Mouse (Mus musculus) liver, adult 2 months (tissue): ENCODE measurements around the gene Mnd1. TPM values are rescaled to one million over a fixed set of nuclear protein-coding genes. Genes with fewer than 3 reads are reported as not detected.

Experiments used
- DNase-seq: peaks from one replicate; pipeline ENCODE4 v3.0.0-alpha.2; 2011; ENCODE audit warnings: low read depth, low spot score; ENCODE audit errors: extremely low read depth
- H3K27ac ChIP-seq: fragments of 200-500 bp; replicated peaks from 2 replicates; pipeline ENCODE4 v1.5.1; 2012; ENCODE audit warnings: low read depth, mild to moderate bottlenecking, control low read depth, inconsistent platforms, low read length; ENCODE audit not compliant: insufficient read depth
- H3K27me3 ChIP-seq: fragments of 200-500 bp; 2 replicates; pipeline ENCODE4 v1.6.1; 2012; ENCODE audit warnings: mild to moderate bottlenecking, moderate library complexity, low read length, inconsistent platforms; ENCODE audit not compliant: control insufficient read depth, insufficient read depth
- H3K36me3 ChIP-seq: fragments of 200-500 bp; 2 replicates; pipeline ENCODE4 v1.6.1; 2012; ENCODE audit warnings: low read length, inconsistent platforms; ENCODE audit not compliant: control insufficient read depth, insufficient read depth
- H3K4me1 ChIP-seq: fragments of 200-500 bp; 2 replicates; pipeline ENCODE4 v1.6.1; 2011; ENCODE audit warnings: low read length; ENCODE audit not compliant: control insufficient read depth, insufficient read depth
- H3K4me3 ChIP-seq: fragments of 200-500 bp; 2 replicates; pipeline ENCODE4 v1.5.1; 2011; ENCODE audit warnings: low read depth, mild to moderate bottlenecking, control low read depth, low read length, moderate library complexity; ENCODE audit not compliant: insufficient read depth
- H3K79me2 ChIP-seq: fragments of 200-500 bp; 2 replicates; pipeline ENCODE4 v1.6.1; 2012; ENCODE audit warnings: inconsistent platforms, mild to moderate bottlenecking, low read length, moderate library complexity; ENCODE audit not compliant: control insufficient read depth, insufficient read depth
- H3K9ac ChIP-seq: fragments of 200-500 bp; 2 replicates; pipeline ENCODE4 v1.6.1; 2012; ENCODE audit warnings: low read depth, mild to moderate bottlenecking, control low read depth, inconsistent platforms, low read length
- CTCF ChIP-seq: fragments of 200-500 bp; IDR thresholded peaks from 2 replicates; pipeline ENCODE4 v1.5.1; 2011; ENCODE audit warnings: low read depth, low read length, control low read depth
- POLR2A ChIP-seq: fragments of 200-500 bp; IDR thresholded peaks from 2 replicates; pipeline ENCODE4 v1.6.1; 2011; ENCODE audit warnings: low read length, control low read depth; ENCODE audit not compliant: insufficient read depth; ENCODE audit errors: extremely low read depth
- WGBS: fragments of 180-500 bp; shearing (Covaris S2); methylation state at CpG from one replicate; pipeline ENCODE4 v1.1.7; 2018; 5-methylcytosine and 5-hydroxymethylcytosine counted together
- polyA plus RNA-seq: library from polyadenylated mRNA; depleted of rRNA; stranded (reverse); fragments of >200 nt; gene quantifications from 2 replicates; pipeline ENCODE4 v1.2.3, GENCODE M21; 2012
- total RNA-seq: library from RNA; depleted of rRNA; stranded (reverse); fragments of >200 nt; gene quantifications from 2 replicates; pipeline ENCODE4 v1.2.3, GENCODE M21; 2014

Gene Mnd1
- total and polyA plus RNA-seq, 2 experiments: 0.84 to 7.5 TPM

- WGBS: 0% methylated on average over 27 of the region's 27 CpGs
- Histone ChIP-seq H3K27me3 (no peaks in the 10 kb centered on the region), H3K4me1 (no peaks in the 10 kb centered on the region), H3K9ac (peak overlapping the region; percentile 69), H3K36me3 (peaks cover 4% of the 10 kb centered on the region), H3K27ac (peak overlapping the region; percentile 70), H3K79me2 (no peaks in the 10 kb centered on the region), H3K4me3 (peak overlapping the region; percentile 56)
- TF ChIP-seq POLR2A (no peak), CTCF (no peak)
- DNase-seq: peak; percentile 61
Observed at GRCm38 (mm10) chr3:84155146-84155545, 440 bp downstream of the Mnd1 start.

GRCm38 (mm10) chr3:84154721-84155141 lies 855 bp downstream of the Mnd1 start:
- H3K27me3 ChIP-seq: no peaks in the 10 kb centered on the region
- H3K79me2 ChIP-seq: no peaks in the 10 kb centered on the region
- H3K4me3 ChIP-seq: 0 out of 2 replicates have a peak overlapping the region, but pooled peaks have one; percentile 21
- H3K4me1 ChIP-seq: no peaks in the 10 kb centered on the region
- 7% methylated on average over 12 of the region's 12 CpGs for WGBS
- peak overlapping the region; percentile 60 for H3K27ac ChIP-seq
- no peak overlapping the region for H3K9ac ChIP-seq
- DNase-seq: peak; percentile 71
- TF ChIP-seq POLR2A: no peak
- no peak for TF ChIP-seq CTCF
- H3K36me3 ChIP-seq: peaks cover 1% of the 10 kb centered on the region; the same call in 1 of the 2 replicates

- no peaks in the 10 kb centered on the region for H3K79me2 ChIP-seq
- H3K27ac ChIP-seq: no peak overlapping the region
- H3K4me3 ChIP-seq: no peak overlapping the region
- TF ChIP-seq POLR2A (no peak), CTCF (no peak)
- 99% methylated on average over 3 of the region's 3 CpGs for WGBS
- no peaks in the 10 kb centered on the region for H3K27me3 ChIP-seq
- H3K4me1 ChIP-seq: no peaks in the 10 kb centered on the region
- H3K9ac ChIP-seq: no peak overlapping the region
- DNase-seq: no peak
- H3K36me3 ChIP-seq: no peaks in the 10 kb centered on the region; the same call in 1 of the 2 replicates
Observed at GRCm38 (mm10) chr3:84149831-84150230, 5.8 kb downstream of the Mnd1 start.

- WGBS: 84% methylated on average over 7 of the region's 7 CpGs
- Histone ChIP-seq H3K9ac (no peak overlapping the region), H3K36me3 (no peaks in the 10 kb centered on the region), H3K4me1 (no peaks in the 10 kb centered on the region), H3K4me3 (no peak overlapping the region), H3K27ac (no peak overlapping the region), H3K79me2 (no peaks in the 10 kb centered on the region), H3K27me3 (no peaks in the 10 kb centered on the region)
- no peak for TF ChIP-seq CTCF
- TF ChIP-seq POLR2A: no peak
- no peak for DNase-seq
Observed at GRCm38 (mm10) chr3:84140947-84141346, 14.6 kb downstream of the Mnd1 start.

- 0 out of 2 replicates have a peak overlapping the region, but pooled peaks have one; percentile 2 for H3K27ac ChIP-seq
Observed at GRCm38 (mm10) chr3:84136509-84136908, 19.1 kb downstream of the Mnd1 start.

GRCm38 (mm10) chr3:84135933-84136332 lies 19.7 kb downstream of the Mnd1 start:
- H3K36me3 ChIP-seq: no peaks in the 10 kb centered on the region; the same call in 1 of the 2 replicates
- H3K4me3 ChIP-seq: peak overlapping the region; percentile 48
- H3K79me2 ChIP-seq: no peaks in the 10 kb centered on the region
- DNase-seq: no peak
- TF ChIP-seq CTCF (no peak), POLR2A (no peak)
- H3K9ac ChIP-seq: peak overlapping the region; percentile 71
- no peaks in the 10 kb centered on the region for H3K27me3 ChIP-seq
- peak overlapping the region; percentile 90 for H3K27ac ChIP-seq
- H3K4me1 ChIP-seq: no peaks in the 10 kb centered on the region
- 22% methylated on average over 6 of the region's 6 CpGs for WGBS

More at GRCm38 (mm10) chr3:84136509-84136908, 19.1 kb downstream of the Mnd1 start:
- Histone ChIP-seq H3K36me3 (no peaks in the 10 kb centered on the region; the same call in 1 of the 2 replicates), H3K4me1 (no peaks in the 10 kb centered on the region), H3K79me2 (no peaks in the 10 kb centered on the region), H3K27me3 (no peaks in the 10 kb centered on the region), H3K9ac (no peak overlapping the region), H3K4me3 (no peak overlapping the region)
- TF ChIP-seq CTCF (no peak), POLR2A (no peak)
- no peak for DNase-seq
- 88% methylated on average over 7 of the region's 7 CpGs for WGBS
